Mouse (Mus musculus) testis, postnatal 14 days (tissue): Measurements from ENCODE around the gene Fig4.
A peak's percentile ranks its signal among the peaks of the same experiment; 100 is the strongest.

Experiments
- DNase-seq: peaks from one replicate; pipeline ENCODE4 v3.0.0; 2021; ENCODE audit warnings: low spot score

Gene Fig4

GRCm38 (mm10) chr10:41302689-41303431 is at the start of gene Fig4:
Gene Fig4, minus strand, starts transcription at chr10:41303260.
- DNase-seq: peak; percentile 87

GRCm38 (mm10) chr10:41341346-41341745 is 38.3 kb upstream of the Fig4 start:
- no peak for DNase-seq

GRCm38 (mm10) chr10:41332533-41333043 is 29.5 kb upstream of the Fig4 start:
- no peak for DNase-seq

- no peak for DNase-seq
These were observed 12.8 kb upstream of the Fig4 start for GRCm38 (mm10) chr10:41315866-41316265.

GRCm38 (mm10) chr10:41308205-41308604 is 5.1 kb upstream of the Fig4 start:
- no peak for DNase-seq

GRCm38 (mm10) chr10:41304961-41305455 is 1.9 kb upstream of the Fig4 start:
- DNase-seq: no peak

GRCm38 (mm10) chr10:41303639-41304444 is 782 bp upstream of the Fig4 start, which contains the start of gene Ak9:
Gene Ak9, plus strand, starts transcription at chr10:41303980.
- DNase-seq: peak; percentile 83

GRCm38 (mm10) chr10:41300161-41300560 is 2.9 kb downstream of the Fig4 start:
- DNase-seq: no peak

GRCm38 (mm10) chr10:41295145-41295544 is 7.9 kb downstream of the Fig4 start:
- no peak for DNase-seq

GRCm38 (mm10) chr10:41294734-41295133 is 8.3 kb downstream of the Fig4 start:
- DNase-seq: no peak

- DNase-seq: no peak
These were observed 10.0 kb downstream of the Fig4 start for GRCm38 (mm10) chr10:41293019-41293418.

GRCm38 (mm10) chr10:41291021-41291420 is 12.0 kb downstream of the Fig4 start:
- DNase-seq: no peak

- DNase-seq: peak; percentile 76
These were observed 14.2 kb downstream of the Fig4 start for GRCm38 (mm10) chr10:41288771-41289415.

- no peak for DNase-seq
These were observed 15.0 kb downstream of the Fig4 start for GRCm38 (mm10) chr10:41288074-41288473.

GRCm38 (mm10) chr10:41287618-41288017 is 15.4 kb downstream of the Fig4 start:
- no peak for DNase-seq

- no peak for DNase-seq
These were observed 21.0 kb downstream of the Fig4 start for GRCm38 (mm10) chr10:41282086-41282485.

GRCm38 (mm10) chr10:41280796-41281195 is 22.3 kb downstream of the Fig4 start:
- DNase-seq: no peak

- DNase-seq: no peak
These were observed 22.9 kb downstream of the Fig4 start for GRCm38 (mm10) chr10:41280177-41280576.

GRCm38 (mm10) chr10:41278808-41279207 is 24.3 kb downstream of the Fig4 start:
- DNase-seq: no peak

GRCm38 (mm10) chr10:41274871-41275270 is 28.2 kb downstream of the Fig4 start:
- no peak for DNase-seq

GRCm38 (mm10) chr10:41271860-41272259 is 31.2 kb downstream of the Fig4 start:
- no peak for DNase-seq

GRCm38 (mm10) chr10:41261889-41262288 is 41.2 kb downstream of the Fig4 start:
- no peak for DNase-seq
